Mouse (Mus musculus): ENCODE data around the gene Kcnd3.
A peak's percentile ranks its signal among the peaks of the same experiment; 100 is the strongest.

Kcnd3 gene

DNA sequence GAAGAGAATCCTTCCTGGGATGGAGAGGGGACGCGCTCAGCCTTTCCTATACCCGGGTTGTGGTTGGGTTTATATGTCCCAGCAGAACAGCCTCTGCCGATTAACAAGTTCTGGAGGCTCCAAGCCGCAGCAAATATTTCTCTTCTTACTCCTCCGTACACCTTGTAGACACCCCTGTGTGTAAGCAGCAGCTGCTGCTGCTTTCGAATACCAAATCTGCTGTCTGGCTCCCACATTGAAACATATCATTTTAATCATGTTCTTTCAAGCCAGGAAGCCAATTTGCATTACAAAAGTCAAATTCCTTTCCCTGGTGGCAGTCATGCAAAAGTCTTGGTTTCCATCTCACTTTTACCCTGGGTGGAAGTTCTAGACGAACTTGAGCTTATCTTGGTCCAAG is 76.7 kb downstream of the Kcnd3 start:
- no peak for DNase-seq

DNA sequence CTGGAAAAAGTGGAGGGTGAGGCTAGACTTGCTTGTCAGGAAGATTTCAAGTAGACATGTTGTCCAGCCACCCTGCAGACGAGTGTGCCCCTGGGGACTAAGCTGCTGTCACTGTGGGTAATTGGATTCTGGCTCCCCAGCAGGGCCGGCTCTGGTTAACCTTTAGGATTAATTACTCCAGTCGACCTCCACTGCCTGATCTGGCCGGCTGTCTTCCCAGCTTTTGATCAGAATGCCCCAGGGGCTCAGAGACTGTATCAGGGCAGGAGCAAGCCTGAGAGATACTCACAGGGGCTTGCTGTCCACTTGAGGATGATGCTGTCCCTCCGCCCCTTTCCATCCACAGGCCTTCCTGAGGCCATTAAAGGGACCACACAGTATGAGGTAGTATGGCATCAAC is 77.6 kb downstream of the Kcnd3 start:
- DNase-seq = no peak

DNA sequence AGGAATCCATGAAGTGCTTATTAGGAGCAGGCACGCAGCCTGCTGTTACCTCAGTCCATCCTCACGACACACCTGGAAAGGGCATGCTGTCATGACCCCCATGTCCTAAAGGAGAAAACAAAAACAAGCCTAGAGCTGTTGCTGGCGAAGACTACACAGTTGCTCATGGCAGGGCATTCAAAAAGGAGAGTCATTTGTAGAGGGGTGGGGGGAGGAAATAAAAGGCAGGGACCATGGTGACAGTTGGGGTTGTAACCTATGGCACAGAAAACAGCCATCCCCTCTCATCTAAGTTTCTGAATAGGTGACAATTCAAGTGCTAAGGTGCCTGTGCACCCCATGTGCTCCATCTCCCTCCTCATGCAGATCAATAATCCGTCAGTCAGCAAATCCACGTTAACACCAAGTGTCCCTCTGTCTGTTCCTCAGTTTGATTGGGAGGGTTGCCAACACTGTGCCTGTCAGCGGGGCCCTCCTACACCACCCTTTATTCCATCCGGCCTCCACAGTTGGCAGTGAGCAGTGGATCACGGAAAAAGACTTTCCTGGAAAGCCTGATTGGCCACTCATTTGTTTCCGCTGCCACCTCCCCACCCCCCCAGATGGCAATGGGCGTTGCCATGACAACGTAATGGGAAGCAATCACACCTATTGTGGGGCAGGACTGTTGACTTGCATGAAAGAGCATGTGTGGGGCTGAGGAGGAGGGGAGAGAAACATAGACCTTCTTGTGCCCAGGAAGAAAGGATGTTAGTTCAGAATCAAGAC is 78.4 kb downstream of the Kcnd3 start:
- DNase-seq = no peak

DNA sequence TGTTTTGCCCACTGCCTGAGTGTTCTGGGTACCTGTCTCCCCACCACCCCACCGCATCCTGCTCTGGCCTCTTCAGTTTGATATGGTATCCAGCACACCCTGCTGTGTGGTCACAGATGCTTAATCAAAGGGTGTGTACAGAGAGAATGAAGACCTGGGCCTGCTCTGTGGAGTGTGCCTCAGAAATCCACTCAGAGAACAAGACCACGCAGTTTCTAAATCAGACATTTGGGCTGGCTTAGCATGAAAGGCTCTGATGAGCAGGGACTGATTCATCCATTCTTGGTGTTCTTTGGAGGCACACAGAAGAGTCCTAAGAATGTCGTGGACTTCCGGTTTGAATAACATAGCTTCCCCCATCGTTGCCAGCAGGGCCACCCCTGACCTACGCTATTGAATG is 86.3 kb downstream of the Kcnd3 start:
- no peak for DNase-seq

DNA sequence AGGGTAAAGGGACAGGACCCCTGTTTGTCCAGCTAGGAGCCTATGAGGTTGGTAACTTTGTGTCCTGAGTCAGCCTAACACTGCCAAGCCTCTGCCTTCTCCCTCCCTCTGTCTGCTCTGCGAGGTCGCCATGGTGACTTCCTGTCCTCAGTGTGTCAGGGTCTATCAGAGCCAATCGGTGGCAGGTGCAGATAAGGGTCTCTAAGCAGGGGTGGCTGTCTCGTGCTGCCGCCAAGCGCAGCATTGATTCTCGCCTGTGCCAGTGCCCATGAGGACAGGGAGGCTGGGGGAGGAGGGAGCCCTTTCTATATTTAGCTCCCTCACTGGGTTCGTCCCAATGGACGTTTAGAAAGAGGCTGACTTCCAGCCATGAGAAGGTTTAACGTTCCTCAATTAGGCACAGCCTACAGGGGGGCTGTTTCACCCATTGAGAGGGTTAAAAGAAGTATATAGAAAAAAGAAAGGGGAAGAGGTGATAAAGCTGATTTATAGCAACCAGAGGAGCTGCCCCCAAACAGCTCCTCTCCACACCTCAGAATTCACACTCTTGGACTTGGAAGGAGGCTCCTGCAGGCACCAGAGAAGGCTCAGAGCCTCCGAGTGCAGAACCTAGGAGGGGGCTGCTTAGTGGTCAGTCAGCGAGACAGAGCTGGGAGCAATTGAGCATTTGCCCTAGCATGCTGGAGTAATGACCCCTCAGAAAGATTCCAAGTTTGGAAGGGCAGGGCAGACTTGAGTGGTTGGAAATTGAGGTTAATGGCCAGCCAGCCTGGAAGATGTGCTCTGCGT is 86.9 kb downstream of the Kcnd3 start:
- no peak for DNase-seq

DNA sequence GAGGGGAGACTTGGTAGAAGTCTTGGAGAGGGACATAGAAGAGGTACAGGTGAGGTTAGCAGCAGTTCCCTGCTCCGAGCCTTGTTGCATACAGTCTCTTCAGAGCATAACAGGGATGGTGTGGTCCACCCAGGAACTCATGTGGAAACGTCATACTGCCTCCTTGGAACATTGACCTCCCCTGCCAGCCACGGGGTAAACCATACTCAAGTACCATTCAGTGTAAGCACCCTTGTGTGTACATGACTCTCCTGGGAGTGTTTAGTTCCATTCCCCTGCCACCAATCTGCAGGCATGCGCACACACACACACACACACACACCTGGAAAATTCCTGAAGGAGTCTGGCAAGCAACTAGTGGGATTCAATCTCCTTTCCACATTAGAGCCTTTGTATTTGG is 90.6 kb downstream of the Kcnd3 start:
- DNase-seq = no peak

DNA sequence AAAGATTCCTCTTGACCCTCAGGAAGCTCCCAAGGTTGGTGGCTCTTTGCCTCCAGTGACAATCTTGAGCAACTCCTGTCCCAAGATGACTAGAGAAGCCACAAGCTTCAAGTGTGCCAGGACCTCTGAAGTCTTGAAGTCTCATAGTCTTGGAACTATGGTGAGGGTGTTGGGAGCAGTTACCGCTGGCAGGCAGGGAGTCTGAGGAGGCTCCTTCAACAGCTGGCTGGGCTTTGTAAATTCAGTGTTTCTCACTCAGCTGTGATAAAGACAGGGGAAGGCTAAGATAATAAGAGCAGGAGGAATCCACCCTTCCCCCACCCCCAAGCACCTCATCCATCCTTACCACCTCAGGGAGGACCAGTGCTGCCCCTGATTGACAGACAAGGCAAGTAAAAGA is 92.0 kb downstream of the Kcnd3 start:
- no peak for DNase-seq

DNA sequence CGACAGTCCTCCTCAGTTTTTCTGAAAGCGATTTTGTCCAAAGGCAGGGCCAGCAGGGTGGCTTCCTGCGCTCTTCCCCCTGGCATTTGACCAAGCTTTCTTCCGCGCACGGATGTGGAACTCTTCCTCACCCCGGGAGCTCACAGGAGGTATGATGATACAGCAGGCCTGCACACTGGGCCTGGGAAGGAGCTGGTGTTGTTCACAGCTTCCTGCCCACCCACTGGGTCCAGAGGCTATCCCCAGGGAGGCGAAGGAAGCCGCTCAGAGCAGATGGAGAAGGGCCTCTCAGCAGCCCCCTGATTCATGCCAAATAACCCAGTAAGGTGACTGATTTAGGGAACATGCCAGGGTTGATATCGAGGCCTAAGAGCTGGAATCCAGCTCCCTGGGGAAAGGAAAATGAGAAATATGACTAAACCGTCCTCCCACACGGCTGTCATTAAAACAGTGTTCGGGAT is 94.5 kb downstream of the Kcnd3 start:
- peak; percentile 19 for DNase-seq

DNA sequence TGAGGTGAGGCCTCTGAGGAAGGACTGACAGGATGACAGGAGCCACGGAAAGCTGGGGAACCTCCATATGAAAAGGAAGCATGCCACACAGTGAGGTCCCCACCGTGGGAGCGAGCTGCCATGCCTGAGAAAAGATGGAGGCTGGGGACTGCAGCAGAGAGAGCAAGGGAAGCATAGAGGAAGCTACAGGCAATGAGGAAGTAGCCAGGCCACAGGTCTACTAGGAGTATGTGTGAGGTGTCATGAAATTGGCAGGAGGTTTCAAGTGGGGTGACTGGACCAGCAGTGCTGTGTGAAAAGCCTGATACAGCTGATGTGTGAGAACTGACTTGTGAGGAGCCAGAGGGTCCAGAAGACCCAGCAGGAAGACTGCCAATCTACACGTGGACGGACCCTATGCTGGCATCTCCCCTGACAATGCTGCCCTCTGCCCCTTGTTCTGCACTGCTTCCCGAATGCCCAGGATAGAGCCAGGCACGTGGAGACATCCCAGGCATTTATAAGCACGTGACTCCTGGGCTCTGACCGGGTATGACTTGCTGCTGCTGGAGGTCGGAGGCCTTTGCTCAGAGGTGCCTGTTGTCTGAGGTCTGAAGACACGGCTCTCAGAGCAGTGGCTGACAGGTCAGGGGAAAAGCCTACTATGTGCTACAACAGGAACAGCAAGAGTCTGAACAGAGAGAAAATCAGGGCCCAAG is 96.1 kb downstream of the Kcnd3 start:
- peak; percentile 41 for DNase-seq

DNA sequence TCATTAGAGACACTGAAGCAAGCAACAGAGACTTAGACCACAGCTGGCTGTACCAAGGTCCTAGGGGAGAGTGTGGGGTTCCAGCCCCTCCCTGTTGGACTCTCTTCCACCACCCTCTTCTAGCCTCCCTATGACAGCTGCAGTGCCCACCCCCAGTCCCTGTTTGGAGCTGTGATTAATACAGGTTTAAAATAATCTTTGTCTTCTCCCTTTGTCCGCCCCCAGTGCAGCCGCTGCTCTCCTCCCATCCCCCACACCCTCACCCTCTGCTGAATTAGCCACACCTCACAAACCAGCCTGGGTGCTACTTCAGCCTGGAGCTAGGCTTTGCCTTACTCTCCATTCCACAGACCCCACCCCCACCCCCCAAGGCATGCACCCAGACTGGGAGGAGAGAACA is 107.3 kb downstream of the Kcnd3 start:
- DNase-seq = no peak

DNA sequence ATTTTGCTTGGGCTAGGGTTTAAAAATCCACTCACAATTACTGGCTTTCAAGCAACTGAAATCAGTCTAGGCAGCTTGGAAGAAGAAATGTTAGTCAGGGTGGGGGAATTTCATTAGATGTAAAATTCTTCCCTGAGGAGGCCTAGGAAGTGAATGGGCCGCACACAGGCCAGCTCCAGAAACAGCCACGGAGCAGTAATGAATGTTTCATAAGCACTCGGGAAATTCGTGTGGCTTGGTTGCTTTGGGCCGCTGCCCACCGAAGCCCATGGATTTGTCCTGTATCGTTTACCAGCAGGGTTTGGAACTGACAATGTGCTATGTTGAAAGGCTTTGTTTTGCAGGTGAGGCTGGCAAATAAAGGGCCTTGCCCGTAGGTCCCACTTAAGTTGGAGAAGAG is 114.8 kb downstream of the Kcnd3 start:
- DNase-seq = no peak

DNA sequence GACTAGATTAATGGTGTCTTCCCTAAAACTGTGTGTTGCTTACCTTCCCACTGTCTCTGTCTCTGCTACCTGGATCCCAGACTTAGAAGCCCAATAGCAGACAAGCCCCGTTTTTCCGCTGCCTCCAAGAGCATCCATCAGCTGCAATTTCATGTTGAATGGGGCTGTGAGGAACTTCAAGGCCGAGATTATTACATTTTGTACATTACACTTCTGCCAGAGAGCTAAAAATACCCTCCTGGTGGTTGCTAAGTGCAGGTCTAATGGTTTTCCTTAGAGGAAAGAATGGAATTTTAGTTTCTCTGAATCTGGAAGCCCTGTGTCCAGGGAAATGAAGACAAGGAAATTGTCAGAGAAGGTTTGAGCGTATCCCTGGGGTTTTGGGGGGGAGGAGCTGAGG is 115.3 kb downstream of the Kcnd3 start:
- no peak for DNase-seq

DNA sequence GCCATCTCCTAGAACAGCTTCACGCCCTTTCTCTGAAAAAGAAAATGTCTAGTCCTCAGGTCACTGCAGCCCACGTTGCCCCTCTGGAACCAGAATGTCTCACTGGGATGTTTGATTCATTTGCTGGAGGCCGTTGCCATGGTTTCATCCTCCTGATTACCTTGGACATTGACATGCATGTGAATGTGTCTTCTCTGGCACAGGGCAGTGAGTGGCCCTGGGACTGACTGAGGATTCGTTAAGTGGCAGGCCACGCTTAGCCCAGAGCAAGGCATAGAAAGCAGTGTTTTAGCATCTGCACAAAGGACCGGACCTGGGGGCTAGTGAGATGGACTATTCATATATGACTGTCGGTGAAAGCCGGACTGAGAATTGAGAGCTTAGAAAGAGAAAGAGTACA is 116.3 kb downstream of the Kcnd3 start:
- no peak for DNase-seq

DNA sequence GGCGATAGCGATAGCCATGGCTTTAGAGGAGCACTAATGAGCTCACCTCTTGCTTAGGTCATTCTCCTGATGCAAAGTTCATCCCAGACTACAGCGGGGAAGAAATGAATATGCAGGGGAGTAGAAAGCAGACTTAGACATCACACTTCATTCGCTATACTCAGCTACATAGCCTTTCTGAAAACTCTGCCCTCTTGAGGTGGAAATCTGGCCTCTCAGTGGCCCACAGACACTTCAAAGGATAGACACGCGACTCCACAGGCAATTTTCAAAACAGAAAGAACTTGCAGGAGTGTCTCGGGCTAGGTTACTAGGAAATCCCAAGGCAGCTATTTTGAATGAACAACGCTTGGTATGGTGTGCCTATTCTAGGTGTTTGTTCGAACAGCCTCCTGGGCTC is 116.7 kb downstream of the Kcnd3 start:
- no peak for DNase-seq

DNA sequence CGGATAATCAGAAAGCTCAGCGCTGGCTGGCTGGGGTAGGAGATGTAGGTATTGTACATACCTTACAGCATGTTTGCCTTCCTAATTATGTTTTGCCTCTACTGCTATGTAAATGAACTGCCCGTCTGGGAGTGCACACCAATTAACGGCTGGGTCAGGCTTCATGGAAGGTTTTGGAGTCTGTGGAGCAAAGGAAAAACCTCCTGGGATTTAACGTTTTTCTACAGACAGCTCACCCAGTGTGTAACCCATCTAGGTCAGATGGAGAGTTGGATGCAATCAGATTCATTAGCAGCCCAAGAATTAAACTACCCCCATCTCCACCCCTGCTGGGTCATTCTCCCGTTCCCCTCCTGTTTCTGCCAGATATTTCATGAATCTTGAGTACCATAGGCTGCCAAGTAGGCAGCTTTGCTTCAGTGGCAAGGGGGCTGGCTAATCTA is 117.2 kb downstream of the Kcnd3 start:
- no peak for DNase-seq

DNA sequence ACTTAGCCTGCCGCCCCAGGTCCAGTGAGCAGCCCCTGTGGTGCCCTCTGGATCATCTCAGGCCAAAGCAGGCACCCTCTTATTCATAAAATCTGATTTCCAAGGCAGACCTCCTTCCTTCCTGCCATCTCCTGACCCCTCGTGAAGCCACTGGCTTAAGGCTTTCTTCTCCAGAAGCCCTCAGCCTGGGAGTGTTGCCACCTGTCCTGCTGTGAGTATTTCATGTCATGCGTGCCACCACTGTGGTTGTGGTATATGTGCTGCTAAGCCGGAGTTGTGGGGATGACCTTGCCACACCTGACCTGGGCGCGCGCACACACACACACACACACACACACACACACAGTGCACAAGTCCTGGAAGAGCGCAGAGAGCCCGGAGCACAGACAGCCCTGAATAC is 117.8 kb downstream of the Kcnd3 start:
- no peak for DNase-seq

DNA sequence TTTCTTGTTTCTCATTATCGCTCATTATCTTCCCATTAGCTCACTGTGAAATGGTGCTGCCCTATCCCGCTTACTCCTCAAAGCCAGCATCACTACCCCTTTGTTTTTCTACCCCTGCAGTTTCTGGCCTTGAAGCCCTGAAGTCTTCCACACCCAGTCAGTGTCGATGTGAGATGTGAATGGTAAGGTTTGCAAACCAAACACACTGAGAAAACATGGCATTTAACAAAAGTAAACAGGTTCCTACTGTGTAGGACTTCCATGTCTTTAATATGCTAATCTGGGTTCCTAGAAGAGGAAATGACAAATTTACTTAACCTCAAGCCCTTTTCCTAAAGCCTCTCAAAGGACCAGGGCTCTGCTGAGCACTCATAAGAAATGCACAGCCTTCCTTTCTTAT is 118.7 kb downstream of the Kcnd3 start:
- DNase-seq = no peak

DNA sequence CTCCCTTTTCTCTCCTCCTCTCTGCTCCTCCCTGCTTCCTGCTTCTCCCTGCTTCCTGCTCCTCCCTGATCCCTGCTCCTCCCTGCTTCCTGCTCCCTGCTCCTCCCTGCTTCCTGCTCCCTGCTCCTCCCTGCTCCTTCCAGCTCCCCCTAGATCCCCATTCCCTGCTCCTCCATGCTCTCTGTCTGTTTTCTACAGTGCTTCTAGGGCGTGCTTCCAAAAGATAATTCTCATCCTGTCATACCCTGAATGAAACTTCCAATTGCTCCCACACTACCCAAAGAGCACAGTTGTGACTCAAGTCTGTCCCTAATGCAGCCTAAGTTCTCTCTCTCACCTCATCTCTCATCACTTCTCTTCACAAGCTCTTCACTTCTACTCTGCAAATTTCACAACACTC is 119.8 kb downstream of the Kcnd3 start:
- DNase-seq = no peak

DNA sequence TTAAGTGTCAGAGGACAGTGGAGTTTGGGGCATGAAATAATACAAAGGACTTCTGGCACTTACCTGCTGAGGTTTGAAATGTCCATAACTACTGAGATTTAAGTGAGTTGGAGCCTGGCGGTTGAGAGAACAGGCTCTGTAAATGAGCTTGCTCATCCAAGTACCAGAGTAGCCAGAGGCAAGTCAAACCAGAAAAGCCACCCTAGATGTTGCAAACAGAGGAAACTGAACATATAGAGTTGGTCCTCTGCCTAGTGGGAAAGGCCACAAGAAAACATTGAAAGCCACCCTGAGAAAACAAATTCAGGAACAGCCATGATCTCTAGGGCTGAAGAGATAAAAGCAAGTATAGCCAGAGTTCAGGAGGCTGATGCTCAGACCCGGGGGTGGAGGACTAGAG is 121.0 kb downstream of the Kcnd3 start:
- no peak for DNase-seq

DNA sequence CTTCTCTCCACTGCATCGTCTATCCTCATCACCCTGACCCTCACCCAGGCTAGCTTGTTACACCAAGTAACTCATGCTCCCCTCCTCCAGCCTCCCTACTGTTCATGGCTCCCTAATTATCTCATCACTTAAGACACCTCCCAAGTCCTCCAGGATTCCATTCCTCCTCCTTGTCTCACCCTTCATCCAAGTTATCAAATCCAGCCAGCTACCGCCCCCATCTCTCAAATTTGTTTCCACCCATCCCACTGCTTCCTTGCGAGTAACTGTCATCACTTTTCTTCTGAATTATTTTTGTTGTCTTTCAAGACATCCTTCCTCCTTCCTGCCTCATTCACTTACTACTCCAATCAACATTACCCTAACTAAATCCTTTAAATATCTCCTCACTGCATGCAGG is 126.2 kb downstream of the Kcnd3 start:
- DNase-seq = no peak

DNA sequence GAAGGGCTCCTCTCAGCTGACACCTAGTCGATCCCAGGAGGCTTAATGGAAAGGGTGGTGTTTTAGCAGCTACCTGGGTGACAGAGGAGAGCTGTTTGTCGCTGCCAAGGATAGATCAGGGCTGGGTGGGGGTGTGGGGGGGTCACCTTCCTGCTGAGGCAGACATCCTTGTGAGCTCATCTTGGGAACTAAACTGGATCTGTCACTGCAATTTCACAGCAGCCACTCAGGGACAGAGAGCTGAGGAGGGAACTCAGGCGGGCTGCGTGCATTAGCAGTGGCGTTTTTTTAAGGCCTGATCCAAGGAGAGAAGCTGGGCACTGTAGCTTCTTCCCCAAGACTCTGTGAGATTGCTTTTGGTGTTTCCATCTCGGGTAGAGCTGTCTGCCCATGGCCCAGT is 129.0 kb downstream of the Kcnd3 start:
- DNase-seq = no peak

DNA sequence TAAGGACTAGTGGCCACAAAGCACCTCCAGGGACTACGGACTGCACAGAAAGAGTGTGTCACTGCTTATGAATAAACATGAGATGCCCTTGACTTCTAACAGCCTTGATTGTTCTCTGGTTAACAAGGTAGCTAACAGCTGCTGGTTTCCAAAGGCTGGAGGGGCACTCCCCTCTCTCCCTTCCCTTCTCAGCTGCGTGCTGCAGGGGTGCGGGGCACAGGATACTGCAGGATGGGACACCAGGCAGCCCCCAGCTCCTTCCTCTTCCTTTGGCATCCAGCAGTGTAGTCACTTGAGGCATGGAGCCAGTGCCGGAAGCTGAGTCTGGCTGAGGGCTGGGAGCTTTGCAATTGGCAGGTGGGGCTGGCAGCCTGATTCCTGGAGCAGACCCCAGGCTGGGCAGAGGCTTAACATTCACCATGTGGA is 133.6 kb downstream of the Kcnd3 start:
- no peak for DNase-seq

DNA sequence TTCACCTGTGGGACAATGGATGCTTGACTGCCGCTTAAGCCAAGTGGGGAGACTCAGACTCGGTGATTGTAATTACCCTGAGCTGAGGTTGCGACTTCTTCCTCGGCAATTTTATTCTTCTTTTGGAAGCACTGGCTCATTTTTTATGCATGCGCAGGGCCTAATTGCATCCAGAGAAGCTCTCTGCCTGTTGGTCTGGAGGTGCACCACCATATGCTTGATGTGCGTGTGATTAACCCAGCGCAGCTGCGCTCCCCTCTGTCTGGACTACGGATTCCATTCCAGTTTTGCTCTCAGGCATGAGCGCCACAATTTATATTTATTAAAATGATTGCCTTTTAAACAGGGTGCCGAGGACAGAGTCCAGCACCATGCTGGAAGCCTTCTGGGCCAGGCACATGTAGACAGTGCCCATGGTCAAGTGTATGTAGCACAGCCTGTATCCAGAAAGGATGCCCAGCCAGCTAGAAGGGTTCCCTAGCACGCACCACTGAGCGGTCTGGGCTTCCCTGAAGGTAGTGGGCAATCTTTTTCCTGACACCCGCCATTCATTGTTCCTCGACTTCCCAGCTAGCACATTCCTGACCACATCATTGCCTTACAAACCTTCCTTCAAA is 138.0 kb downstream of the Kcnd3 start:
- DNase-seq = no peak

Measured in kidney, adult 9 months (tissue).